ENCODE assay signal across 8 mouse cellular contexts in genomic region chr5:8422932-8423928, GRCm38 (mm10). TPM values are rescaled to one million over a fixed set of nuclear protein-coding genes. Genes with fewer than 3 reads are reported as not detected.
DNase-seq lines count a peak whose midpoint lies in the region; ATAC-seq and TF ChIP-seq lines count a peak whose summit lies in the region.

No protein-coding gene starts in this region.

- H3K9me3 ChIP-seq in hindbrain, embryonic 14.5 days (ENCODE audit: control insufficient read depth, low read length) = no peaks in the 10 kb centered on the region
- H3K9me3 ChIP-seq in liver, postnatal 0 days (ENCODE audit: low read length) = no peaks in the 10 kb centered on the region
- no peaks in the 10 kb centered on the region for H3K9me3 ChIP-seq in stomach, postnatal 0 days (ENCODE audit: control insufficient read depth, low read length)

- under 1% methylated on average over 40 of the region's 40 CpGs for WGBS in hindbrain, embryonic 14.5 days
- 2% methylated on average over 40 of the region's 40 CpGs for WGBS in liver, postnatal 0 days (ENCODE audit: insufficient replicate concordance)
- WGBS in stomach, postnatal 0 days = 2% methylated on average over 40 of the region's 40 CpGs

- peak overlapping the region; percentile 87 for H3K4me2 ChIP-seq in hindbrain, embryonic 14.5 days (replicated peaks)
- H3K4me2 ChIP-seq in liver, postnatal 0 days (ENCODE audit: low read depth, low read length) = peak overlapping the region; percentile 90
- peak overlapping the region; percentile 95 for H3K4me2 ChIP-seq in stomach, postnatal 0 days (replicated peaks; ENCODE audit: low read depth)

- peaks cover 12% of the 10 kb centered on the region for H3K4me1 ChIP-seq in hindbrain, embryonic 14.5 days (replicated peaks; ENCODE audit: control insufficient read depth, insufficient read depth, low read length)
- peaks cover 8% of the 10 kb centered on the region for H3K4me1 ChIP-seq in liver, postnatal 0 days (ENCODE audit: insufficient read depth)
- H3K4me1 ChIP-seq in stomach, postnatal 0 days (replicated peaks; ENCODE audit: control insufficient read depth, insufficient read depth) = no peaks in the 10 kb centered on the region

- peak overlapping the region; percentile 84 for H3K4me3 ChIP-seq in hindbrain, embryonic 14.5 days (replicated peaks; ENCODE audit: low read length)
- peak overlapping the region; percentile 78 for H3K4me3 ChIP-seq in liver, postnatal 0 days (ENCODE audit: low read depth, low read length)
- H3K4me3 ChIP-seq in stomach, postnatal 0 days (ENCODE audit: low read depth, low read length) = peak overlapping the region; percentile 87

- no peak for ATAC-seq in hindbrain, embryonic 14.5 days (ENCODE audit: low FRiP score)
- ATAC-seq in liver, postnatal 0 days = peak; percentile 58; the same call in 1 of the 2 replicates
- no peak for ATAC-seq in stomach, postnatal 0 days (ENCODE audit: low FRiP score, low TSS enrichment)

- TF ChIP-seq CTCF in liver, postnatal 0 days (IDR thresholded peaks at IDR 0.05; ENCODE audit: low read depth) = peak; percentile 33
- peak; percentile 42 for TF ChIP-seq CTCF in stomach, postnatal 0 days (IDR thresholded peaks at IDR 0.05; ENCODE audit: low read depth)

- TF ChIP-seq EP300 in liver, postnatal 0 days (IDR thresholded peaks at IDR 0.05; ENCODE audit: low read depth) = no peak
- no peak for TF ChIP-seq EP300 in stomach, postnatal 0 days (optimal IDR thresholded peaks at IDR 0.05)

- peak; percentile 27 for DNase-seq in cerebellum, adult 9-10 months
- no peak for DNase-seq in cerebellum, adult 11 months
- DNase-seq in CD4-positive helper T cell, adult 2 months (ENCODE audit: low read depth, low spot score) = peak; percentile 56
- DNase-seq in embryo, embryonic 10.5 days (ENCODE audit: low spot score) = peak; percentile 64
- peak; percentile 44 for DNase-seq in hindbrain, embryonic 14.5 days (ENCODE audit: low spot score)
- DNase-seq in liver, postnatal 0 days = no peak
- DNase-seq in stomach, postnatal 0 days (ENCODE audit: low spot score) = no peak
- no peak for DNase-seq in thymus, adult 18-20 months

- no peaks in the 10 kb centered on the region for H3K27me3 ChIP-seq in hindbrain, embryonic 14.5 days (ENCODE audit: control insufficient read depth, insufficient read depth, low read length)
- H3K27me3 ChIP-seq in liver, postnatal 0 days (ENCODE audit: insufficient read depth, low read length) = no peaks in the 10 kb centered on the region
- no peaks in the 10 kb centered on the region for H3K27me3 ChIP-seq in stomach, postnatal 0 days (ENCODE audit: control insufficient read depth, insufficient read depth, low read length)

- H3K36me3 ChIP-seq in hindbrain, embryonic 14.5 days (replicated peaks; ENCODE audit: control insufficient read depth, insufficient read depth) = 0 out of 2 replicates have a peak, but pooled peaks cover 3% of the 10 kb centered on the region
- H3K36me3 ChIP-seq in liver, postnatal 0 days (replicated peaks; ENCODE audit: insufficient read depth, low read length) = peaks cover 12% of the 10 kb centered on the region
- no peaks in the 10 kb centered on the region for H3K36me3 ChIP-seq in stomach, postnatal 0 days (ENCODE audit: control insufficient read depth, insufficient read depth, low read length)

- peak overlapping the region; percentile 78 for H3K27ac ChIP-seq in hindbrain, embryonic 14.5 days
- peak overlapping the region; percentile 59; the same call in 1 of the 2 replicates for H3K27ac ChIP-seq in liver, postnatal 0 days (ENCODE audit: low read depth)
- H3K27ac ChIP-seq in stomach, postnatal 0 days (replicated peaks) = peak overlapping the region; percentile 70

- H3K9ac ChIP-seq in hindbrain, embryonic 14.5 days = peak overlapping the region; percentile 82
- peak overlapping the region; percentile 83 for H3K9ac ChIP-seq in liver, postnatal 0 days (replicated peaks)
- H3K9ac ChIP-seq in stomach, postnatal 0 days (ENCODE audit: low read length) = peak overlapping the region; percentile 81

RNA-seq across cellular contexts. Expression of gene Slc25a40, which starts 0.6 kb away (rescaled TPM):
- 8.1 and 8.5 TPM in 2 replicates for polyA plus RNA-seq in hindbrain, embryonic 14.5 days (2014; fragmentation: Nextera tagmentation; extraction: Ambion mirVana)
- 2.9 and 3.1 TPM in 2 replicates for polyA plus RNA-seq in liver, postnatal 0 days (2015; fragmentation: Nextera tagmentation; extraction: Ambion mirVana)
- polyA plus RNA-seq in stomach, postnatal 0 days (2015; fragmentation: Nextera tagmentation; extraction: Ambion mirVana) = 6.5 and 7.1 TPM in 2 replicates

RNA-seq across cellular contexts. Expression of gene Dbf4, which starts 0.7 kb away (rescaled TPM):
- 13.3 and 13.9 TPM in 2 replicates for polyA plus RNA-seq in hindbrain, embryonic 14.5 days (2014; fragmentation: Nextera tagmentation; extraction: Ambion mirVana)
- polyA plus RNA-seq in liver, postnatal 0 days (2015; fragmentation: Nextera tagmentation; extraction: Ambion mirVana) = 14.0 TPM in 2 replicates
- polyA plus RNA-seq in stomach, postnatal 0 days (2015; fragmentation: Nextera tagmentation; extraction: Ambion mirVana) = 9.5 and 10.6 TPM in 2 replicates

RNA-seq across cellular contexts. Expression of gene Adam22, which starts 55.3 kb away (rescaled TPM):
- 55.6 and 56.0 TPM in 2 replicates for polyA plus RNA-seq in hindbrain, embryonic 14.5 days (2014; fragmentation: Nextera tagmentation; extraction: Ambion mirVana)
- polyA plus RNA-seq in liver, postnatal 0 days (2015; fragmentation: Nextera tagmentation; extraction: Ambion mirVana) = 0.15 and 0.33 TPM in 2 replicates
- 2.5 and 2.6 TPM in 2 replicates for polyA plus RNA-seq in stomach, postnatal 0 days (2015; fragmentation: Nextera tagmentation; extraction: Ambion mirVana)

Comparison
In these comparisons a context has a peak if more than half of its experiments do, and no peak if none do; other contexts are left out.
1. DNase-seq: peak in cerebellum, adult 9-10 months (single experiment), CD4-positive helper T cell, adult 2 months (single experiment), embryo, embryonic 10.5 days (single experiment) and hindbrain, embryonic 14.5 days (single experiment); none in cerebellum, adult 11 months (single experiment), liver, postnatal 0 days (single experiment), stomach, postnatal 0 days (single experiment) and thymus, adult 18-20 months (0 of 2).
2. RNA of gene Adam22, which starts 55.3 kb away (polyA plus RNA-seq): 55.6 to 56.0 TPM in hindbrain, embryonic 14.5 days; 2.5 to 2.6 TPM in stomach, postnatal 0 days and 0.15 to 0.33 TPM in liver, postnatal 0 days; every median in the first group is over 10 times any median in the second.
3. Peak in every context shown above with its lines, with median percentiles within 50 percentile points of each other: H3K27ac ChIP-seq, H3K4me2 ChIP-seq, H3K4me3 ChIP-seq and H3K9ac ChIP-seq.